Mouse (Mus musculus) stomach, embryonic 14.5 days (tissue): Measurements from ENCODE around the gene Stard10. TPM values are rescaled to one million over a fixed set of nuclear protein-coding genes. Genes with fewer than 3 reads are reported as not detected.
A peak's percentile ranks its signal among the peaks of the same experiment; 100 is the strongest.

Experiments
- ATAC-seq: fragments of 200-750 bp; cut with Nextera tagmentation; 2 replicates; pipeline ENCODE4 v1.8.0; 2017; ENCODE audit warnings: low read depth, moderate TSS enrichment; ENCODE audit not compliant: insufficient number of reproducible peaks, insufficient read depth, low FRiP score
- H3K27ac ChIP-seq: fragments of 300-500 bp; sonication (generic); 2 replicates; pipeline ENCODE4 v1.5.1; 2014; ENCODE audit warnings: mild to moderate bottlenecking, low read length, moderate library complexity, mixed read lengths
- H3K27me3 ChIP-seq: fragments of 300-500 bp; sonication (generic); 2 replicates; pipeline ENCODE4 v1.6.1; 2014; ENCODE audit warnings: low read length, control low read depth, mixed read lengths; ENCODE audit not compliant: control insufficient read depth, insufficient read depth
- H3K36me3 ChIP-seq: fragments of 300-500 bp; sonication (generic); 2 replicates; pipeline ENCODE4 v1.6.1; 2014; ENCODE audit warnings: mild to moderate bottlenecking, control low read depth, low read length, moderate library complexity, mixed read lengths; ENCODE audit not compliant: control insufficient read depth, insufficient read depth
- H3K4me1 ChIP-seq: fragments of 300-500 bp; sonication (generic); 2 replicates; pipeline ENCODE4 v1.6.1; 2014; ENCODE audit warnings: low read length, control low read depth, mixed read lengths; ENCODE audit not compliant: control insufficient read depth, insufficient read depth
- H3K4me2 ChIP-seq: fragments of 300-500 bp; sonication (generic); replicated peaks from 2 replicates; pipeline ENCODE4 v1.6.1; 2014; ENCODE audit warnings: low read depth, low read length, control low read depth
- H3K4me3 ChIP-seq: fragments of 300-500 bp; sonication (generic); 2 replicates; pipeline ENCODE4 v1.5.1; 2014; ENCODE audit warnings: low read depth, low read length, control low read depth
- H3K9ac ChIP-seq: fragments of 300-500 bp; sonication (generic); replicated peaks from 2 replicates; pipeline ENCODE4 v1.6.1; 2014; ENCODE audit warnings: low read depth, mild to moderate bottlenecking, control low read depth, low read length, moderate library complexity, mixed read lengths
- H3K9me3 ChIP-seq: fragments of 300-500 bp; sonication (generic); 2 replicates; pipeline ENCODE4 v1.6.1; 2016; ENCODE audit warnings: low read depth, low read length, control low read depth; ENCODE audit not compliant: control insufficient read depth
- WGBS: fragments of 180-500 bp; shearing (Covaris S2); extraction: QIAGEN DNeasy Blood & Tissue Kit; methylation state at CpG from one replicate; pipeline ENCODE4 v1.1.7; 2014; 5-methylcytosine and 5-hydroxymethylcytosine counted together
- polyA plus RNA-seq: library from polyadenylated mRNA; unstranded; fragments of >200 nt; fragmentation: Nextera tagmentation; extraction: Ambion mirVana; gene quantifications from 2 replicates; pipeline ENCODE4 v1.2.1, GENCODE M21; 2014

The Stard10 gene
- polyA plus RNA-seq, 1 experiment from 2014 or later = 123 TPM

- WGBS = under 1% methylated on average over 43 of the region's 43 CpGs
Observed at GRCm38 (mm10) chr7:101310327-101311028, 6.4 kb upstream of the Stard10 start.

GRCm38 (mm10) chr7:101311061-101311460 is 5.8 kb upstream of the Stard10 start:
- H3K4me1 ChIP-seq = no peaks in the 10 kb centered on the region
- no peak overlapping the region for H3K27ac ChIP-seq
- ATAC-seq = no peak
- peak overlapping the region; percentile 47; the same call in 1 of the 2 replicates for H3K4me3 ChIP-seq
- H3K9ac ChIP-seq = no peak overlapping the region
- H3K36me3 ChIP-seq = no peaks in the 10 kb centered on the region
- peak overlapping the region; percentile 52 for H3K4me2 ChIP-seq
- H3K27me3 ChIP-seq = no peaks in the 10 kb centered on the region
- WGBS = 32% methylated on average over 2 of the region's 2 CpGs
- H3K9me3 ChIP-seq = no peaks in the 10 kb centered on the region

More at GRCm38 (mm10) chr7:101310327-101311028, 6.4 kb upstream of the Stard10 start:
- peak overlapping the region; percentile 90 for H3K27ac ChIP-seq
- ATAC-seq = peak; percentile 96
- peak overlapping the region; percentile 52 for H3K4me2 ChIP-seq
- no peaks in the 10 kb centered on the region for H3K9me3 ChIP-seq
- H3K9ac ChIP-seq = no peak overlapping the region; the same call in 1 of the 2 replicates
- no peaks in the 10 kb centered on the region for H3K36me3 ChIP-seq
- no peaks in the 10 kb centered on the region for H3K4me1 ChIP-seq
- H3K27me3 ChIP-seq = no peaks in the 10 kb centered on the region
- peak overlapping the region; percentile 47 for H3K4me3 ChIP-seq

GRCm38 (mm10) chr7:101313033-101313432 is 3.9 kb upstream of the Stard10 start:
- ATAC-seq = no peak
- 69% methylated on average over 3 of the region's 3 CpGs for WGBS
- Histone ChIP-seq H3K9ac (no peak overlapping the region), H3K4me3 (no peak overlapping the region), H3K27ac (no peak overlapping the region), H3K4me2 (no peak overlapping the region), H3K27me3 (no peaks in the 10 kb centered on the region), H3K4me1 (0 out of 2 replicates have a peak, but pooled peaks cover 3% of the 10 kb centered on the region), H3K36me3 (no peaks in the 10 kb centered on the region), H3K9me3 (no peaks in the 10 kb centered on the region)

- Histone ChIP-seq H3K4me2 (no peak overlapping the region), H3K36me3 (no peaks in the 10 kb centered on the region), H3K9ac (no peak overlapping the region), H3K9me3 (no peaks in the 10 kb centered on the region), H3K27ac (no peak overlapping the region), H3K27me3 (no peaks in the 10 kb centered on the region), H3K4me1 (0 out of 2 replicates have a peak, but pooled peaks cover 3% of the 10 kb centered on the region), H3K4me3 (no peak overlapping the region)
- WGBS = 69% methylated on average over 5 of the region's 5 CpGs
- no peak for ATAC-seq
Observed at GRCm38 (mm10) chr7:101314396-101314795, 2.5 kb upstream of the Stard10 start.

GRCm38 (mm10) chr7:101315699-101316098 is 1.2 kb upstream of the Stard10 start:
- no peak overlapping the region for H3K27ac ChIP-seq
- peaks cover 7% of the 10 kb centered on the region; the same call in 1 of the 2 replicates for H3K4me1 ChIP-seq
- no peaks in the 10 kb centered on the region for H3K9me3 ChIP-seq
- H3K9ac ChIP-seq = no peak overlapping the region
- H3K4me3 ChIP-seq = no peak overlapping the region
- no peak overlapping the region for H3K4me2 ChIP-seq
- H3K36me3 ChIP-seq = no peaks in the 10 kb centered on the region
- no peak for ATAC-seq
- no peaks in the 10 kb centered on the region for H3K27me3 ChIP-seq

GRCm38 (mm10) chr7:101316591-101317001 is 290 bp upstream of the Stard10 start:
- Histone ChIP-seq H3K27ac (peak overlapping the region; percentile 76; the same call in 1 of the 2 replicates), H3K4me2 (no peak overlapping the region)

GRCm38 (mm10) chr7:101318848-101319247 is 2.0 kb downstream of the Stard10 start:
- WGBS = 59% methylated on average over 4 of the region's 4 CpGs
- H3K9me3 ChIP-seq = no peaks in the 10 kb centered on the region
- H3K9ac ChIP-seq = no peak overlapping the region
- peaks cover 11% of the 10 kb centered on the region; the same call in 1 of the 2 replicates for H3K4me1 ChIP-seq
- H3K36me3 ChIP-seq = no peaks in the 10 kb centered on the region
- H3K4me2 ChIP-seq = no peak overlapping the region
- ATAC-seq = no peak
- no peak overlapping the region for H3K4me3 ChIP-seq
- H3K27me3 ChIP-seq = no peaks in the 10 kb centered on the region
- no peak overlapping the region for H3K27ac ChIP-seq

More at GRCm38 (mm10) chr7:101316591-101317001, 290 bp upstream of the Stard10 start:
- H3K9ac ChIP-seq = no peak overlapping the region
- no peak overlapping the region for H3K4me3 ChIP-seq
- WGBS = 47% methylated on average over 6 of the region's 6 CpGs
- no peaks in the 10 kb centered on the region for H3K9me3 ChIP-seq
- H3K4me1 ChIP-seq = peaks cover 7% of the 10 kb centered on the region; the same call in 1 of the 2 replicates
- H3K36me3 ChIP-seq = no peaks in the 10 kb centered on the region
- no peaks in the 10 kb centered on the region for H3K27me3 ChIP-seq
- peak; percentile 73 for ATAC-seq

GRCm38 (mm10) chr7:101319796-101320195 is 2.9 kb downstream of the Stard10 start:
- 75% methylated on average over 1 of the region's 1 CpGs for WGBS
- no peak overlapping the region for H3K9ac ChIP-seq
- ATAC-seq = no peak
- H3K4me1 ChIP-seq = peaks cover 11% of the 10 kb centered on the region; the same call in 1 of the 2 replicates
- H3K27me3 ChIP-seq = no peaks in the 10 kb centered on the region
- no peak overlapping the region for H3K4me3 ChIP-seq
- no peaks in the 10 kb centered on the region for H3K36me3 ChIP-seq
- peak overlapping the region; percentile 94; the same call in 1 of the 2 replicates for H3K27ac ChIP-seq
- H3K4me2 ChIP-seq = peak overlapping the region; percentile 95; the same call in 1 of the 2 replicates
- no peaks in the 10 kb centered on the region for H3K9me3 ChIP-seq
